Mouse (Mus musculus) C2C12 (cell line): ENCODE data around the gene Tubg1.

Experiments used
- CTCF ChIP-seq: IDR thresholded peaks from one replicate; pipeline ENCODE4 v1.5.1; 2011; ENCODE audit not compliant: control insufficient read depth, insufficient read depth, insufficient read length
- MYOD1 ChIP-seq: IDR thresholded peaks from one replicate; pipeline ENCODE4 v1.6.1; 2011; ENCODE audit warnings: low read depth; ENCODE audit not compliant: control insufficient read depth, insufficient read length
- MYOG ChIP-seq: IDR thresholded peaks from one replicate; pipeline ENCODE4 v1.6.1; 2011; ENCODE audit not compliant: control insufficient read depth, insufficient read length; ENCODE audit errors: extremely low read depth

GRCm38 (mm10) chr11:101164677-101165580, 45.2 kb downstream of the Tubg1 start:
- TF ChIP-seq CTCF (no peak), MYOD1 (no peak), MYOG (no peak)
